Mouse (Mus musculus): Measurements from ENCODE around the gene Hus1b.
A peak's percentile ranks its signal among the peaks of the same experiment; 100 is the strongest.

The Hus1b gene

GRCm38 (mm10) chr13:30947540-30947939 lies at the start of gene Hus1b:
Hus1b (minus strand) TSS chr13:30947759.
- no peak for DNase-seq (ENCODE audit: low spot score)

DNA sequence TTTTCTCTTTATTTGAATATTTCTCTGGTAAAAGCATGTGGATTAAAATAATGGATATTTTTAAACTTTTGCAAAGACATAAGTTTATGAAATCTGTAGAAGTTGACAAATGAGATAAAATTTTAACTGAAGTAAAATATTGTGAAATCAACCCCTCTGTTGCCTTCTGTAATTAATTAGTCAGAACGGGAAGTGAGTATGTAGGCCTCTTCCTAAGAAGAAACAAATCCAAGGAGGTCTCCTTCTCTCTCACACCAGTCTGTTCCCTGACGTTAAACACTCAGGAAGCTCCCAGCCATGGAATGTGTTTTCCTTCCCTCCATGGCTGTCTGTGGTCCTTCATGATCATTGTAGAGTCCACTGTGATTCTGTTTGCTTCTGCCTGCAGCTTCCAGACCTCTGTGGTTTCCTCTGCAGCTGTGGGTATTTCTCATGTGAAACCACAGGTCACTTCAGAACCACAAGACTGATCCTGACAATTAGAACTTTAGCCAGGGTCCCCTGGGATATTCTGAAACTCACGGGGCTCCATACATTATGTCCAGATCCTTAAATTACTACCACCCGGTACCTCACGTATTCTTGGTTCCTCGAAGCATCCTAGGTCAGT lies 46.8 kb upstream of the Hus1b start:
- DNase-seq (ENCODE audit: low spot score): no peak

GRCm38 (mm10) chr13:30993819-30994218 lies 46.3 kb upstream of the Hus1b start:
- peak; percentile 50 for DNase-seq (ENCODE audit: low spot score)

DNA sequence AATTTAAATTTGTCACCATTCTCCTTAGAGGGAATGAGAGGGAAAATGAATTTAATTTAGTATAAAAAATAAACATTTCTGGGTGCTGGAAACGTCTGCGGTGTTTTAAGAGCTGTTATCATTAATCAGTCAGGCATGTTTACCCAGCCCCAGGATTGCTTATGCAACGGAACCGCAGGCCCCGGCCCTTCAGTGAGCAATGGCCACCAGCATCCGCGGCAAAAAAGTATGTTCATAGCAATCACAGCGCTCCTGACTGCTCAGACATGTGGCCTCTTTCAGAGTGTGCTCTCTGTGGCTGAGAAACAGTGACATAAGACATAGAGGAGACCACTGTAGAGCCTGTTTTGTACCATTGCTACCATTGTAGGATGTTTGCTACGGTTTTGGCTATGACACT lies 42.7 kb upstream of the Hus1b start:
- DNase-seq (ENCODE audit: low spot score): no peak

GRCm38 (mm10) chr13:30989710-30990109 lies 42.2 kb upstream of the Hus1b start:
- no peak for DNase-seq (ENCODE audit: low spot score)

GRCm38 (mm10) chr13:30987686-30988085 lies 40.1 kb upstream of the Hus1b start:
- no peak for DNase-seq (ENCODE audit: low spot score)

- no peak for DNase-seq (ENCODE audit: low spot score)
Observed at GRCm38 (mm10) chr13:30986934-30987455, 39.4 kb upstream of the Hus1b start.

GRCm38 (mm10) chr13:30985598-30986466 lies 38.3 kb upstream of the Hus1b start:
- DNase-seq (ENCODE audit: low spot score): no peak

GRCm38 (mm10) chr13:30985275-30985597 lies 37.7 kb upstream of the Hus1b start:
- DNase-seq (ENCODE audit: low spot score): no peak

- peak; percentile 54 for DNase-seq (ENCODE audit: low spot score)
Observed at GRCm38 (mm10) chr13:30981666-30982065, 34.1 kb upstream of the Hus1b start.

DNA sequence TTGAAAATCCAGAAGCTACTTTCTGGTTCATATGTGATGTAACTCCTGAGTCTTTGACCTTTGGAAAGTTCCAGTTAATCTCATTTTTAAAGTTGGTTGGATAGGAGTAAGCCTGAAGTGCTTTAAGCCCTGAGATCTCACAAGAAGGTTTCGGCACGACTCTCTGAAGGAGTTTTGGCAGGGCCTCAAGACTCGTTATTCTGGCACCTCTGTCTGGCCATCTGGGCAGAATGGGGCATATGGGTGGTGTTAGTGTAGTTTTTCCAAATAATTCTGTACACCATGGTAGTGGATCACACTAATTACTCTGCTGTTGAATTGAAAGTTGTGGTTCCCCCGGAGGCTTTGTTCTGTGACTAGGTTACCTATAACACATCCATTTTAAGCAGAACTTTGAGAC lies 30.7 kb upstream of the Hus1b start:
- no peak for DNase-seq (ENCODE audit: low spot score)

DNA sequence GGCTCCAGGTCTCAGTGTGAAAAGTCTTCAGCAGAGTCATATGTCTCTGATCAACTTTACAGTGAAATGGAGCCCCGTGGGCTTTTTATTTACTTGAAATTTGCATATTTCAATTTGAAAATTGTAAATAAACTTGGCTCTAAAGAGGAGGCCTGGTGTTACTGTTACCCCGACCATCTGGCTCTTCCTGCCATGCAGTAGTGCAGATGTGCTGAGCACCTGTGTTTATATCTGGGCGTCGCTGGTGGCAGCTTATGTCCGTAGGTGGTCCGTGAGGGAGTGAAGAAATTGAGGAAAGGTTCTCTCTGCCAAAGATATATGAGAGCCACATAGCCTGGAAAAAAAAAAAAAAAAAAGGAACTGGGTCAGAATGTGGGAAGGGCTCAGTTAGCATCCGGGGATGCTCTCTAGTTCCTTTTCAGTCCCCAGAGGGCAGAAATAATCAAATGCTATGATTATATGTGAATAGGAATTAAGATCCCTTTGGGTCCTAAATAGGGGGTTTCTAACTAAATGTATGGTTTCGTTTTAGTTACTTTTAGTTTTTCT lies 29.1 kb upstream of the Hus1b start:
- no peak for DNase-seq (ENCODE audit: low spot score)

DNA sequence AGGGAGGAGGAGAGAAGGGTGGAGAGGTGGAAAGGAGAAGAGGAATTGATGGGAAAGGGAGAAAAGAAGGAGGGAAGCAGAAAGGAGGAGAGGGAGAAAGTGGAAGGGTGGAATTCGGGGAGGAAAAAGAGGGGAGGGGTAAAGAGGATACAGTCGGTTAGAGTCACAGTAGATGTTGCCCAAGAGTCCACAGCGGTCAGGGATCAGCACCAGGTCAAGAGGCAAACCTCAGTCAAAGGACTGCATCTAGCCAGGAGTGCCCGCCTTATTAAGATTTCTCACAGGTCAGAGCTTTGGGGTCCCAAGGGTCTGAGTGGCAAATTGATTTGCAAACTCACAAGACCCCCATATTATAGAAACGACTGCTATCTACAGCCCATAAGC lies 26.7 kb upstream of the Hus1b start:
- no peak for DNase-seq (ENCODE audit: low spot score)

DNA sequence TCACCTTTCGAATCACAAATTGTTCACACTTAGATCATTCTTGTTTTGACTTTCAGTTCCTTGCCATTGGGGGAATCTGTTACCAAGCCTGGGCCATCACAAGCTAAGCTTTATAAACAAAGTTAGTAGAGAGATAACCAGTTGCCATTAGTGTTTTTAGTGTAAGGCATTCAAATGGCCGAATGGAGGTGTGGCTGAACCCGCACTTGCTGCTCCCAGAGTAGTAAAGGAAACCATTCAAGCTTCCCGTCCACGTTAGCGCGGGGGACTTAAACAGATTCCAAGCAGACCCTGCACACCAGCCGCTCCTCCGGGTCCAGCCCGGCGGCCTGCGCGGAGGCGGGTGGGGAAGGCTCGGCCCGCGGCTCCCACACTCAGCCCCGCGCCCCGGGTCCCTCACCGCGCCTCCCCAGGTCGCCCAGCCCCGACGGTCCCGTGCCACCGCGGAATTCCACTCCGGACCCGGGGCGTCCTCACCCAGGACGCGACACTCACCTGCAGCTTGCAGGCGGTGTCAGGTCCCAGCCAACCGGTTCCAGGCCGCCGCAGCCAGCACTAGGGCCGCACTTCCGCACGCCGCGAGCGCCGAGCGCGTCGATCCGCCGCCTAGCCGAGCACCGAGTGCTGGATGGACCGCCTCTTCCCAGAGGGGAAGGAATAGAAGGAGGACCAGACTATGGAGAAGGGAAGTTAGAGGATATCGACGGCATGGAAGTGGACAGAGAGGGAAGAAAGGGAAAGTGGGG lies 26.1 kb upstream of the Hus1b start, which contains the start of the genes Exoc2 and Gm5447:
Gene Exoc2 (minus strand): TSS at position 593 of the 746 bp plus-strand sequence.
Gene Gm5447 (plus strand): TSS at position 704 of the 746 bp plus-strand sequence.
- peak; percentile 84 for DNase-seq (ENCODE audit: low spot score)

DNA sequence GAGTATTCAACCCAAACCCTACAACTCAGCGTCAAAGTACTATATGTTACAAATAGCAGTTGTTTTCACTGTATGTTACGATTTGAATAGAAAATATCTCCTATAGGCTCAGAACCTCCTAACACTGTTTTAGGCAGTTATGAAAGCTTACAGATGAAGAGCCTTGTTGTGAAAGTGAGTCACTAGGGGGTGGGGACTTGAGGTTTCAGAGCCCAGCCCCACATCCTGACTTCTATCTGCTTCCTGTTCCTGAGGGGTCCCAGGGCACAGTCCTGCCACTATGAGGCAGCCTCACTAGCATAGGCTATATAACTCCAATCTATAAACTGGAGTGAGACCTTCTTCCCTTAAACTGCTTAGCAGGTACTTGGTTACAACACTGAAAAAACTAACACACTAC lies 24.5 kb upstream of the Hus1b start:
- no peak for DNase-seq (ENCODE audit: low spot score)

DNA sequence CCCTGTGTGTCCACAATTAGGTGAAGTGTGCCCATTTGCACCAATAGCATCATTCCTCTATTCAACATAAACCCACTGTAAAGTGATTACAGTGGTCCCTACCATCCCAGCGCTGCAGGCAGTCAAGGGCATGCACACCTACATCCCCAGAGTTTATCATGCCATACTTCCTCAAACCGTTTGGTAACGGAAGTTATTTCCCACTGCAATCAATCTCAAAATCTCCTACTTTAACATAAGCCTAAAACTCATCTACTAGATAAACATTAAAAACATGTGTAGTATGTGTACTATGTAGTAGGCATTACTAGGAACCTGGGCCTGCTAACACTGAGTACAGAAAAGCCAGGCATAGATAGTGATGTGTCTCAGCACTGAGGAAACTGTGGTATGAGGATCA lies 23.5 kb upstream of the Hus1b start:
- no peak for DNase-seq (ENCODE audit: low spot score)

DNA sequence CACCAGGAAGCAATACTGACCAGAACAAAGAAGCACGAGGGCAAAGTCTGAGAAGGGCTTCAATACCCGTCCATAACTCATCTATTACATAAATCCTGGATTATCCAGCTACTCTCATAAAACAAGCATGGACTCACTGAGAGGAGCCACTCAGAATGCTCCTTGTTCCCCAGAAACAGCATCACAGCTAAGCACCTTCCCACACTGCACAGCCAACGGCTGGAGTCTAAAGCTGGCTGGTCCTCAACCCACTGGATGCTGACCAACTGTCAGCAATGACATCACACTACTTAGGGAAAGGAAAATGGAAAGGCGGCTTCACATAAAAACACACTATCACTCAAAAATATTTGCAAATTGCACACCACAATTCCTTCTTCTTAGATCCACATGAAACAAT lies 20.8 kb upstream of the Hus1b start:
- no peak for DNase-seq (ENCODE audit: low spot score)

DNA sequence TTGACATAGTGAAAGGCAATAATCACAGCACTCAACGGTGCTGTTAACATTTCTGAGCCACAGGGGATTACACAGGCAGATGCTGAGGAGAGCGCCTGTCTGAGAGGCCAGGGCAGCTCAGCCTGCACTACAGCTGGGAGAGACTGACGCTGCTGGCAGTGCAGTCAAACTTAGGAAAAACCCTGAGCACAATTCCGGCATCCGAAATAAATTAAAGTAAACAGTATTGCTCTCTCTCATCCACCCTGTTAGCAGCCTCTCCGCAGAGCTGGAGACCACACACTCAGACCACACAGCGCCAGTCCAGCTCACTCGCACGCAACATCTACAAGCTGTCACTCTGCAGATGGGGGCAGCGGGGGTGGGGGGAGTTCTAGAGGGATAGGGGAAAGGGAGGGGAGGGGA lies 18.9 kb upstream of the Hus1b start:
- no peak for DNase-seq (ENCODE audit: low spot score)

GRCm38 (mm10) chr13:30961932-30962331 lies 14.4 kb upstream of the Hus1b start:
- no peak for DNase-seq (ENCODE audit: low spot score)

- DNase-seq (ENCODE audit: low spot score): no peak
Observed at GRCm38 (mm10) chr13:30960714-30961113, 13.2 kb upstream of the Hus1b start.

DNA sequence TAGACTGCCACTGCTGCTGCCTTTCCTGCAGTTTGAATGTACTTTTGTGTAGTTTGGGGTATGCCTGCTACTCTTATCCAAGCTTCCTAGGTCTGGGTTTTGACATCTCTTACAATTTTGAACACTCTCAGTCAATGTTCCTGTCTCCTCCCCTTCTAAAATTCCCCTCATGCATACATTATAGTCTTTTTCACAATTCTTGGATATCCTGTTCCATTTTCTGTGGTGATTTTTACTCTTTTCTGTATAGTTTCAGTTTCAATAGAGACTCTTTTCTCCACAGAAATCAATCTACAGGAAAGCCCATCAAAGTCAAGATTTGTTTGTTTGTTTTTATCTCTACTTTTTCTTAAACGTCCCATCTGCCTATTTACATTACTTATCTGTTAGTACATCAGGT lies 6.0 kb upstream of the Hus1b start:
- DNase-seq (ENCODE audit: low spot score): no peak

DNA sequence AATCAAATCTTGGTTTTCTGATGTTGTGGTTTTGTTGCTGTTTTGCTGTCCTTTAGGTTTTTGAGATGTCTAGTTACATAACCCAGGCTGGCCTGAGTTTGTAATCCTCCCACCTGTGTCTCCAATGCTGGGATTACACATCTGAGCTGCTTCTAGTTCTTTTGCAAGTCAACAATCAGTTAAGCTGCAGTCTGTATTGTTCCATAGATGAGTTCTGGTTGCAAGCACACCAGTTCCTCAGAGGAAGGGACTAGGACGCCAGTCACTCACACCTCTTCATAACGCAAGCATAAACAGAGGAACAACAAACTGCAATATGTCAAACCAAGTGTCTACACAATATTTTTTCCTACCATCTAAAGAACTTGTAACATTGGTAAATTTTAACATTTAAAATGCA lies 4.5 kb upstream of the Hus1b start:
- DNase-seq (ENCODE audit: low spot score): no peak
